Mouse (Mus musculus): ENCODE measurements around the gene Tjp1. TPM values are rescaled to one million over a fixed set of nuclear protein-coding genes. Genes with fewer than 3 reads are reported as not detected.

Gene Tjp1
- polyA plus RNA-seq, 1 experiment, result 20.2 TPM

DNA sequence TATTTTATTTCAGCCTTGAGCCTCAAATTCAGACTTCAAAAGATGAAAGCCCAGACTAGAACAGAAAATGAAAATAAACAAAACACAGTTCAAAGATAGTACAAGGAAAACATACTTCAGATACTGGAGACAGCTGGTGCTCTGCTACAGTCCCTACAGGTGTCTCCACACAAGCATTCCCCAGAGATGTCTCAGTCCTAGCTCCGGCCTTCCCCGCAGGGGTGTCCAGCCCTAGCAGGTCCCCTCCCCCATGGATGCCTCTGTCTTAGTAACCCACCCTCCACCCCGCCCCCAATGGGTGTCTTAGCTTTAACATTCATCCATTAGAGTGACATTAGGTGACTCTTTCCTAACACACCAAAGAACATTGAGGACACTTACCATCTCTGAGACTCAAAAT, 108.6 kb downstream of the Tjp1 start:
- no peak for DNase-seq
- H3K4me1 ChIP-seq (ENCODE audit: control insufficient read depth, insufficient read depth, low read length), result 0 out of 2 replicates have a peak, but pooled peaks cover 10% of the 10 kb centered on the region
- H3K27me3 ChIP-seq (replicated peaks; ENCODE audit: control insufficient read depth, insufficient read depth, low read length), result no peaks in the 10 kb centered on the region
- no peak overlapping the region for H3K4me3 ChIP-seq (ENCODE audit: insufficient read depth, low read depth, low read length)
- WGBS, result 70% methylated on average over 3 of the region's 3 CpGs
- H3K27ac ChIP-seq (ENCODE audit: insufficient read depth, low read depth, low read length), result no peak overlapping the region
- H3K36me3 ChIP-seq (ENCODE audit: control insufficient read depth, insufficient read depth, low read length), result no peaks in the 10 kb centered on the region
- TF ChIP-seq CTCF (conservative IDR thresholded peaks at IDR 0.05; ENCODE audit: insufficient read depth, insufficient read length, low read depth, low read length), result no peak
- TF ChIP-seq POLR2A (IDR thresholded peaks at IDR 0.05; ENCODE audit: low read depth, low read length), result no peak

DNA sequence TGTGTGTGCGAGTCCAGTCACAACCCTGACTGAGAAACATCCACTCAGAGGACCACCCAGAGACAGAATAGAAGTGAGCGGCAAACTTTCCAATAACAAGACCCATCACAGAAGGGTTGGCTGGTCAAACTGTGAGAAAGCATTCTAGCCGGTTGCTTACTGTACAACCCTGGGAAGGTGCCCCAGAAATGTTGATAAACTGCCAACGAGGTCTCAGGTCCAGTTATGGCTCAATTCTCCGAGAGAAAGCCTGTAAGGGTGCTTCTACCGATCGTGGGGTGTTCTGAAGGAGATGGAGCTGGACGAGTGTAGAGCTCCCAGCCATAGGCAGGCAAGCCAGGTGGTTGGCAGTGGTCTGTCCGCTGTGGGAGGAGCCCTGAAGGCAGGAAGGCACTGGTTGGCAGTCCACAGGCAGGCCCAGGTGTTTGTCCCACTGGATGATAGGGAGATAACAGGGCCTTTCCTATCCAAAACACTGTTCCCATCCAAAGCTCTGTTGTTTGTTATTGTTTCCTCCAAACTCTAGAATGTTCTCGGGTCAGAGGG, 109.1 kb downstream of the Tjp1 start:
- H3K4me3 ChIP-seq (ENCODE audit: insufficient read depth, low read depth, low read length), result no peak overlapping the region
- H3K27me3 ChIP-seq (replicated peaks; ENCODE audit: control insufficient read depth, insufficient read depth, low read length), result no peaks in the 10 kb centered on the region
- H3K27ac ChIP-seq (ENCODE audit: insufficient read depth, low read depth, low read length), result peak overlapping the region; percentile 92
- H3K4me1 ChIP-seq (ENCODE audit: control insufficient read depth, insufficient read depth, low read length), result 0 out of 2 replicates have a peak, but pooled peaks cover 10% of the 10 kb centered on the region
- H3K36me3 ChIP-seq (ENCODE audit: control insufficient read depth, insufficient read depth, low read length), result no peaks in the 10 kb centered on the region
- 58% methylated on average over 10 of the region's 10 CpGs for WGBS
- no peak for DNase-seq
- TF ChIP-seq CTCF (conservative IDR thresholded peaks at IDR 0.05; ENCODE audit: insufficient read depth, insufficient read length, low read depth, low read length), result no peak
- TF ChIP-seq POLR2A (IDR thresholded peaks at IDR 0.05; ENCODE audit: low read depth, low read length), result no peak

DNA sequence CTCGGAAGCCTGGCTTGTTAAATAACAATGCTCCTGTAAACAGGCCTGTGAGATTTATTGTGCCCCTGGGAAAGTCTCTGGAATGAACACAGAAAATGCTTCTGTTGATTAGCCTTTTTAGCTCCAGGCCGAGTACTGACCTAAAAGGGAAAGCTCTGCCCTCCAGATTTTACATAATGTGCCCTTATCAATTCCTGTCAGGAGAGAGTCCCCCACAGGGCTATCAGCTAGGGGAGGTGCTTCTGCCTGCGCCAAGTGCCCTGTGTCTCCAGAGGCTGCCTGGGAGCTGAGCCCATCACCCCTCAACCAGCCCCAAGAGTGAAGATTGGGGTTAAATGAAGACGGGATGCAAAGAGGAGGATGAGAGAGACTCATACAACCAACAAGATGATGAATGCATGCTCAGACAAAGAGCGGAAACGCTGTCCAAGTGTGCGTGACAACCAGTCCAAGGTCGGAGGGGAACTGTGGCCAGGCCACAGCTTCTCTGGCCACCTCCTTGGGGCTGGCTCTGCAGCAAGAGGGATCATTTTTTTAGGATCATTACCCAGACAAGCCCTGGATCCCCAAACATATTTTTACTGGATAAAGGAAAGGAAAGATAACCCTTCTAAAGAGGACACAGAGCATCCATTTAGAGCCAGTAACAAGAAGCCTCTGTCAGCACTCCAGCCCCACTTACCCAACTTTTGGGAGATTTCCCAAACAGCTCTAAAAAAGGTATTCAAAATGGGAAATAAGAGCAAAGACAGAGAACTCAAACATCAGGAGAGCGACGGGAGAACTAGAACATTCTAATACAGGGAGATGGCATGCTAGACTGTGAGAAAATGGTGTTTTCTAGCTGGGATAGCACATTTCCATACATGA, 110.1 kb downstream of the Tjp1 start:
- H3K27me3 ChIP-seq (replicated peaks; ENCODE audit: control insufficient read depth, insufficient read depth, low read length), result no peaks in the 10 kb centered on the region
- 0 out of 2 replicates have a peak, but pooled peaks cover 10% of the 10 kb centered on the region for H3K4me1 ChIP-seq (ENCODE audit: control insufficient read depth, insufficient read depth, low read length)
- peak; percentile 92 for DNase-seq
- peak overlapping the region; percentile 92 for H3K27ac ChIP-seq (ENCODE audit: insufficient read depth, low read depth, low read length)
- TF ChIP-seq POLR2A (IDR thresholded peaks at IDR 0.05; ENCODE audit: low read depth, low read length), result no peak
- WGBS, result 46% methylated on average over 10 of the region's 10 CpGs
- H3K36me3 ChIP-seq (ENCODE audit: control insufficient read depth, insufficient read depth, low read length), result no peaks in the 10 kb centered on the region
- H3K4me3 ChIP-seq (ENCODE audit: insufficient read depth, low read depth, low read length), result no peak overlapping the region

DNA sequence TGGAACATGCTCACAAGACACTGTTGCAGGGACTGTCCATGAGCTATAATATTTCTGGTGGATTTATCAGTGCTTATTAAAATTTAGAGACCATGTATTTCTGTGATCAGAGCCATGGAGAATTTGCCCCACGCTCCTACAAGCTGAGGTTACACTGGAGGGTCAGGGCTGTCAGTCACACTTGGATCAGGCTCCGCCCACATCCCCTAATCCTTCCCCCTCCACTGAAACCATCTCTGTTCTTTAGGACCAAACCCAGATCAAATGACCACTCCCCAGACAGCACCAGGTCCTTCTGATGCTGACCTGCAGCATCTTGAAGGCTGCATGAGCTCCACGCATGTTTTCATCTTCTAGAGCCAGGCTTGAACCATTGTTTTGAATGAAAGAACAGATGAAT, 111.1 kb downstream of the Tjp1 start:
- Histone ChIP-seq H3K4me3 (ENCODE audit: insufficient read depth, low read depth, low read length) (no peak overlapping the region), H3K27ac (ENCODE audit: insufficient read depth, low read depth, low read length) (peak overlapping the region; percentile 31), H3K4me1 (ENCODE audit: control insufficient read depth, insufficient read depth, low read length) (0 out of 2 replicates have a peak, but pooled peaks cover 10% of the 10 kb centered on the region), H3K27me3 (replicated peaks; ENCODE audit: control insufficient read depth, insufficient read depth, low read length) (no peaks in the 10 kb centered on the region), H3K36me3 (ENCODE audit: control insufficient read depth, insufficient read depth, low read length) (no peaks in the 10 kb centered on the region)
- WGBS, result 75% methylated on average over 3 of the region's 3 CpGs
- no peak for DNase-seq
- TF ChIP-seq CTCF (conservative IDR thresholded peaks at IDR 0.05; ENCODE audit: insufficient read depth, insufficient read length, low read depth, low read length), result no peak
- TF ChIP-seq POLR2A (IDR thresholded peaks at IDR 0.05; ENCODE audit: low read depth, low read length), result no peak

DNA sequence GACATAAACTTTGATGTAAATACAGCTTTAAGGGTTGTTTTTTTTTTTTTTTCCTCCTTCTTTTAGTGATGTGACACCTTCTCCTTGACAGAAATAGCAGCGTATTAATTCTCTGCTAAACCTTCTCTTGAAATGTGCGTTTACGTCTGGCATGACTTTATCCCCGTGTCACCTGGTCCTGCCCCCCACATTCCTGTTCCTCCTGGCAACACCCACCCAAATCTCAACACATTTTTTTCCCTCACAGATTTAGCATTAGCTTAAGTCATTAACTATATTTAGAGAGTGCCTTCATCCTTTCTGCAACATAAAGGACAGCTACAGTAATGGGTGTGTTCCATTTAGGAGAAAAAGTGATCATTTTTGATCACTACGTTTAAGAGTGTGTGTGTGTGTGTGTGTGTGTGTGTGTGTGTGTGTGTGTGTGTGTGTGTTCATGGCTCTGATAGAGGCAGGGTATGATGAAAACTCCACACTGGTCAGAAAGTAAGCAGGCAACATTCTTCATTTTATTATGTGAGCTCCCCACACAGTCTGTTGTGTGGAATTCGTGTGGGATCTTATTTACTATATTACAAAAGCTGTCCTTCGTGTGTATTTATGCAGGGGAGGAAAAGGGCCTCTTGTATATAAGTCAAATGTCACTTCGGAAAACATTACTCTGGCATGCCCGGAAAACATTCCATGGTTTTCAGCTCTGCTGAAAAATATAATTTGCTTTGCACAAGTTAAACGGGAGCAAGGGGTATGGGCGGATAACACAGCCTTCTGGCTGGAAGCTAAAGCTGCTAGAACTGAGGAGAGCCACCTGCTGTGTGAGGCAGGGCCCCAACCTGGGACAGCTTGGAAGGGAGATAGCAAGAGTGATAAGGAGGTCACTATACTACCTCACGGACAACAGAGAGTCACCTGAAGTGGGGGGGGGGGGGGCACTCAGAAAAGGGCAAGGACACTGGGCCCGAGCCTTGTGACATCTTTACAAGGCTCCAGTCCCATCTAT, 113.3 kb downstream of the Tjp1 start:
- H3K36me3 ChIP-seq (ENCODE audit: control insufficient read depth, insufficient read depth, low read length), result no peaks in the 10 kb centered on the region
- H3K4me1 ChIP-seq (ENCODE audit: control insufficient read depth, insufficient read depth, low read length), result 0 out of 2 replicates have a peak, but pooled peaks cover 10% of the 10 kb centered on the region
- no peak for DNase-seq
- H3K4me3 ChIP-seq (ENCODE audit: insufficient read depth, low read depth, low read length), result no peak overlapping the region
- no peak overlapping the region for H3K27ac ChIP-seq (ENCODE audit: insufficient read depth, low read depth, low read length)
- H3K27me3 ChIP-seq (replicated peaks; ENCODE audit: control insufficient read depth, insufficient read depth, low read length), result no peaks in the 10 kb centered on the region
- TF ChIP-seq POLR2A (IDR thresholded peaks at IDR 0.05; ENCODE audit: low read depth, low read length) (no peak), CTCF (conservative IDR thresholded peaks at IDR 0.05; ENCODE audit: insufficient read depth, insufficient read length, low read depth, low read length) (no peak)
- WGBS, result 51% methylated on average over 13 of the region's 13 CpGs

DNA sequence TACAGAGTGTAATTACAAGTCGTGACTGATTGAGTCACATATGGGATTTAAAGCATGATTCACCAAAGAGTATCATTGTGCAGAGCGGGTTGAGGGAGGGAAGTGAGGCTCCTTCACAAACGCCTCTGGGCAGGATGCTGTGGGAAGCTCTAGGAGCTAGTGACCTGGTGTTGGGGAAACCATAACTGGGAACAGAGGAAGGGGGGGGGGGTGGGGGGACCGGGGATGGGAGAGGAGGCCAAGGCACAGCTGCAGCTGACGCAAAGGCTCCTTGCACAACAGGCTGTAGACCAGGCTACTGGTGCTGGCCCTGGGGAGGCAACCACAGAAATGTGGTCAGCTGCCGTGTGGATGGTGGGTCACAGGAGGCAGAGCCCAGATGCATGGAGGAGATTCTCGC, 116.9 kb downstream of the Tjp1 start:
- DNase-seq, result peak; percentile 46
- WGBS, result 57% methylated on average over 7 of the region's 7 CpGs
- TF ChIP-seq CTCF (conservative IDR thresholded peaks at IDR 0.05; ENCODE audit: insufficient read depth, insufficient read length, low read depth, low read length) (no peak), POLR2A (IDR thresholded peaks at IDR 0.05; ENCODE audit: low read depth, low read length) (no peak)

More for the DNA sequence above, 116.9 kb downstream of the Tjp1 start:
- no peaks in the 10 kb centered on the region for H3K27me3 ChIP-seq (replicated peaks; ENCODE audit: control insufficient read depth, insufficient read depth, low read length)
- H3K36me3 ChIP-seq (ENCODE audit: control insufficient read depth, insufficient read depth, low read length), result no peaks in the 10 kb centered on the region
- H3K4me3 ChIP-seq (ENCODE audit: insufficient read depth, low read depth, low read length), result no peak overlapping the region
- no peaks in the 10 kb centered on the region for H3K4me1 ChIP-seq (ENCODE audit: control insufficient read depth, insufficient read depth, low read length)
- H3K27ac ChIP-seq (ENCODE audit: insufficient read depth, low read depth, low read length), result no peak overlapping the region
